Mouse (Mus musculus): ENCODE results near the gene Olfr1206.

Olfr1206 gene

GRCm38 (mm10) chr2:88862931-88863330 is at the start of gene Olfr1206:
TSS of gene Olfr1206 (plus strand) at chr2:88863231.
- no peak for DNase-seq (ENCODE audit: low spot score)

- no peak for DNase-seq (ENCODE audit: low spot score)
These were observed 48.8 kb upstream of the Olfr1206 start, which contains the start of gene Olfr1202 for GRCm38 (mm10) chr2:88814196-88814595. TSS of gene Olfr1202 (plus strand) at chr2:88814496.

- DNase-seq (ENCODE audit: low spot score): no peak
These were observed 33.6 kb upstream of the Olfr1206 start, which contains the start of gene Olfr1205 for GRCm38 (mm10) chr2:88829437-88829836. TSS of gene Olfr1205 (plus strand) at chr2:88829737.

- no peak for DNase-seq (ENCODE audit: low spot score)
These were observed 24.6 kb upstream of the Olfr1206 start for GRCm38 (mm10) chr2:88838477-88838876.

GRCm38 (mm10) chr2:88848992-88849391 is 14.0 kb upstream of the Olfr1206 start, which contains the start of gene Olfr1204:
TSS of gene Olfr1204 (plus strand) at chr2:88849292.
- DNase-seq (ENCODE audit: low spot score): no peak

GRCm38 (mm10) chr2:88902211-88902610 is 39.2 kb downstream of the Olfr1206 start, which contains the start of gene Olfr1208:
TSS of gene Olfr1208 (minus strand) at chr2:88902311.
- no peak for DNase-seq (ENCODE audit: low spot score)

- no peak for DNase-seq (ENCODE audit: low spot score)
These were observed 52.0 kb downstream of the Olfr1206 start, which contains the start of gene Olfr1209 for GRCm38 (mm10) chr2:88915057-88915456. TSS of gene Olfr1209 (minus strand) at chr2:88915157.

Measured in lung, postnatal 25 days (tissue).